Mouse (Mus musculus) liver, embryonic 11.5 days (tissue): ENCODE data around the gene Vps13d. TPM values are rescaled to one million over a fixed set of nuclear protein-coding genes. Genes with fewer than 3 reads are reported as not detected.
A peak's percentile ranks its signal among the peaks of the same experiment; 100 is the strongest.

Experiments
- ATAC-seq: fragments of 200-750 bp; cut with Nextera tagmentation; replicated peaks from 2 replicates; pipeline ENCODE4 v1.8.0; 2017; ENCODE audit warnings: moderate number of reproducible peaks, mild to moderate bottlenecking, moderate TSS enrichment, moderate library complexity; ENCODE audit not compliant: low FRiP score
- DNase-seq: peaks from one replicate; pipeline ENCODE4 v3.0.0-alpha.2; 2017; ENCODE audit warnings: low spot score
- H3K27ac ChIP-seq: fragments of 300-500 bp; sonication (generic); 2 replicates; pipeline ENCODE4 v1.5.1; 2014; ENCODE audit warnings: mild to moderate bottlenecking, low read depth, low read length, control low read depth
- H3K27me3 ChIP-seq: fragments of 300-500 bp; sonication (generic); replicated peaks from 2 replicates; pipeline ENCODE4 v1.6.1; 2014; ENCODE audit warnings: low read length, mixed read lengths; ENCODE audit not compliant: control insufficient read depth, insufficient read depth
- H3K36me3 ChIP-seq: fragments of 300-500 bp; sonication (generic); 2 replicates; pipeline ENCODE4 v1.6.1; 2014; ENCODE audit warnings: mild to moderate bottlenecking, low read length, moderate library complexity, mixed read lengths; ENCODE audit not compliant: control insufficient read depth, insufficient read depth
- H3K4me1 ChIP-seq: fragments of 300-500 bp; sonication (generic); replicated peaks from 2 replicates; pipeline ENCODE4 v1.6.1; 2014; ENCODE audit warnings: low read length, mixed read lengths; ENCODE audit not compliant: control insufficient read depth, insufficient read depth
- H3K4me2 ChIP-seq: fragments of 300-500 bp; sonication (generic); 2 replicates; pipeline ENCODE4 v1.6.1; 2014; ENCODE audit warnings: mild to moderate bottlenecking, control low read depth, moderate library complexity
- H3K4me3 ChIP-seq: fragments of 300-500 bp; sonication (generic); 2 replicates; pipeline ENCODE4 v1.5.1; 2014; ENCODE audit warnings: low read depth, low read length, control low read depth
- H3K9ac ChIP-seq: fragments of 300-500 bp; sonication (generic); 2 replicates; pipeline ENCODE4 v1.6.1; 2014; ENCODE audit warnings: low read depth, low read length, control low read depth
- H3K9me3 ChIP-seq: fragments of 300-500 bp; sonication (generic); 2 replicates; pipeline ENCODE4 v1.6.1; 2016; ENCODE audit warnings: low read length, inconsistent platforms, mixed read lengths; ENCODE audit not compliant: control insufficient read depth
- whole genome bisulfite sequencing: fragments of 180-500 bp; shearing (Covaris S2); extraction: QIAGEN DNeasy Blood & Tissue Kit; methylation state at CpG from one replicate; pipeline ENCODE4 v1.1.7; 2014; 5-methylcytosine and 5-hydroxymethylcytosine counted together
- polyA plus RNA-seq: library from polyadenylated mRNA; unstranded; fragments of >200 nt; fragmentation: Nextera tagmentation; extraction: Ambion mirVana; gene quantifications from 2 replicates; pipeline ENCODE4 v1.2.1, GENCODE M21; 2014

The Vps13d gene
- polyA plus RNA-seq, 1 experiment from 2014 or later = 11.7 TPM

- H3K4me1 ChIP-seq = no peaks in the 10 kb centered on the region
- H3K9ac ChIP-seq = no peak overlapping the region
- no peak overlapping the region for H3K4me2 ChIP-seq
- H3K27me3 ChIP-seq = no peaks in the 10 kb centered on the region
- no peaks in the 10 kb centered on the region for H3K9me3 ChIP-seq
- H3K36me3 ChIP-seq = peaks cover 5% of the 10 kb centered on the region; the same call in 1 of the 2 replicates
- H3K27ac ChIP-seq = no peak overlapping the region
- no peak overlapping the region for H3K4me3 ChIP-seq
- ATAC-seq (no peak), DNase-seq (no peak)
- WGBS = 77% methylated on average over 4 of the region's 4 CpGs
Observed at GRCm38 (mm10) chr4:145013187-145013586, 181.6 kb downstream of the Vps13d start.

- 86% methylated on average over 3 of the region's 3 CpGs for WGBS
Observed at GRCm38 (mm10) chr4:145011156-145011555, 183.6 kb downstream of the Vps13d start.

GRCm38 (mm10) chr4:145009934-145010333 is 184.9 kb downstream of the Vps13d start:
- ATAC-seq = no peak
- H3K27ac ChIP-seq = no peak overlapping the region
- no peaks in the 10 kb centered on the region for H3K4me1 ChIP-seq
- H3K4me2 ChIP-seq = no peak overlapping the region
- no peak overlapping the region for H3K9ac ChIP-seq
- no peak overlapping the region for H3K4me3 ChIP-seq
- no peaks in the 10 kb centered on the region for H3K9me3 ChIP-seq
- DNase-seq = no peak
- no peaks in the 10 kb centered on the region for H3K27me3 ChIP-seq
- H3K36me3 ChIP-seq = peaks cover 3% of the 10 kb centered on the region; the same call in 1 of the 2 replicates
- 87% methylated on average over 7 of the region's 7 CpGs for WGBS

More at GRCm38 (mm10) chr4:145011156-145011555, 183.6 kb downstream of the Vps13d start:
- H3K4me3 ChIP-seq = no peak overlapping the region
- no peak overlapping the region for H3K27ac ChIP-seq
- H3K36me3 ChIP-seq = 0 out of 2 replicates have a peak, but pooled peaks cover 3% of the 10 kb centered on the region
- H3K9me3 ChIP-seq = no peaks in the 10 kb centered on the region
- H3K4me1 ChIP-seq = no peaks in the 10 kb centered on the region
- no peaks in the 10 kb centered on the region for H3K27me3 ChIP-seq
- H3K9ac ChIP-seq = no peak overlapping the region
- DNase-seq (no peak), ATAC-seq (no peak)
- H3K4me2 ChIP-seq = no peak overlapping the region

- H3K4me1 ChIP-seq = no peaks in the 10 kb centered on the region
- no peak overlapping the region for H3K4me2 ChIP-seq
- ATAC-seq (no peak), DNase-seq (no peak)
- peaks cover 3% of the 10 kb centered on the region; the same call in 1 of the 2 replicates for H3K36me3 ChIP-seq
- H3K9ac ChIP-seq = no peak overlapping the region
- no peaks in the 10 kb centered on the region for H3K9me3 ChIP-seq
- H3K27me3 ChIP-seq = no peaks in the 10 kb centered on the region
- H3K4me3 ChIP-seq = no peak overlapping the region
- WGBS = 59% methylated on average over 3 of the region's 3 CpGs
- no peak overlapping the region for H3K27ac ChIP-seq
Observed at GRCm38 (mm10) chr4:145009437-145009836, 185.4 kb downstream of the Vps13d start.

GRCm38 (mm10) chr4:145005943-145006545 is 188.8 kb downstream of the Vps13d start:
- Histone ChIP-seq H3K4me1 (no peaks in the 10 kb centered on the region), H3K9ac (no peak overlapping the region), H3K9me3 (no peaks in the 10 kb centered on the region), H3K36me3 (peaks cover 3% of the 10 kb centered on the region; the same call in 1 of the 2 replicates), H3K27ac (no peak overlapping the region), H3K4me3 (no peak overlapping the region), H3K4me2 (no peak overlapping the region), H3K27me3 (no peaks in the 10 kb centered on the region)
- DNase-seq = no peak
- no peak for ATAC-seq
- WGBS = 91% methylated on average over 4 of the region's 4 CpGs

GRCm38 (mm10) chr4:145004176-145004575 is 190.6 kb downstream of the Vps13d start:
- ATAC-seq (no peak), DNase-seq (no peak)
- Histone ChIP-seq H3K36me3 (peaks cover 3% of the 10 kb centered on the region; the same call in 1 of the 2 replicates), H3K9me3 (no peaks in the 10 kb centered on the region), H3K27me3 (no peaks in the 10 kb centered on the region), H3K4me2 (no peak overlapping the region), H3K4me1 (peaks cover 6% of the 10 kb centered on the region), H3K9ac (no peak overlapping the region), H3K4me3 (no peak overlapping the region), H3K27ac (no peak overlapping the region)
- 85% methylated on average over 6 of the region's 6 CpGs for WGBS

- Histone ChIP-seq H3K4me1 (peaks cover 16% of the 10 kb centered on the region), H3K27me3 (no peaks in the 10 kb centered on the region), H3K4me2 (no peak overlapping the region), H3K36me3 (peaks cover 3% of the 10 kb centered on the region; the same call in 1 of the 2 replicates), H3K9ac (no peak overlapping the region), H3K27ac (no peak overlapping the region), H3K4me3 (no peak overlapping the region), H3K9me3 (no peaks in the 10 kb centered on the region)
- ATAC-seq (no peak), DNase-seq (no peak)
- 65% methylated on average over 1 of the region's 1 CpGs for WGBS
Observed at GRCm38 (mm10) chr4:145002733-145003132, 192.1 kb downstream of the Vps13d start.

GRCm38 (mm10) chr4:144999903-145000382 is 194.9 kb downstream of the Vps13d start:
- Histone ChIP-seq H3K9me3 (no peaks in the 10 kb centered on the region), H3K27ac (peak overlapping the region; percentile 63), H3K4me2 (no peak overlapping the region), H3K9ac (no peak overlapping the region), H3K27me3 (no peaks in the 10 kb centered on the region), H3K36me3 (no peaks in the 10 kb centered on the region), H3K4me3 (no peak overlapping the region), H3K4me1 (peaks cover 18% of the 10 kb centered on the region)
- ATAC-seq = peak; percentile 71
- DNase-seq = peak; percentile 64
- WGBS = 68% methylated on average over 20 of the region's 20 CpGs

- Histone ChIP-seq H3K4me3 (no peak overlapping the region), H3K9ac (no peak overlapping the region; the same call in 1 of the 2 replicates), H3K9me3 (no peaks in the 10 kb centered on the region), H3K36me3 (no peaks in the 10 kb centered on the region), H3K4me2 (no peak overlapping the region), H3K4me1 (peaks cover 18% of the 10 kb centered on the region), H3K27ac (peak overlapping the region; percentile 63), H3K27me3 (no peaks in the 10 kb centered on the region)
- 38% methylated on average over 6 of the region's 6 CpGs for WGBS
- ATAC-seq (0 out of 2 replicates have a peak, but pooled peaks have one; percentile 3), DNase-seq (no peak)
Observed at GRCm38 (mm10) chr4:144999572-144999880, 195.3 kb downstream of the Vps13d start.
